Mouse (Mus musculus) brain, embryonic 14.5 days (tissue): ENCODE data around the gene Fignl1.

Experiments
- CTCF ChIP-seq: fragments of 200-500 bp; IDR thresholded peaks from 2 replicates; pipeline ENCODE4 v1.5.1; 2012; ENCODE audit warnings: inconsistent platforms, mild to moderate bottlenecking, moderate library complexity, borderline replicate concordance; ENCODE audit not compliant: insufficient read depth, insufficient read length; ENCODE audit errors: extremely low read depth
- POLR2A ChIP-seq: fragments of 200-500 bp; IDR thresholded peaks from 2 replicates; pipeline ENCODE4 v1.6.1; 2012; ENCODE audit warnings: mild to moderate bottlenecking, inconsistent platforms, borderline replicate concordance; ENCODE audit not compliant: poor library complexity, insufficient read depth, insufficient read length, severe bottlenecking; ENCODE audit errors: extremely low read depth

DNA sequence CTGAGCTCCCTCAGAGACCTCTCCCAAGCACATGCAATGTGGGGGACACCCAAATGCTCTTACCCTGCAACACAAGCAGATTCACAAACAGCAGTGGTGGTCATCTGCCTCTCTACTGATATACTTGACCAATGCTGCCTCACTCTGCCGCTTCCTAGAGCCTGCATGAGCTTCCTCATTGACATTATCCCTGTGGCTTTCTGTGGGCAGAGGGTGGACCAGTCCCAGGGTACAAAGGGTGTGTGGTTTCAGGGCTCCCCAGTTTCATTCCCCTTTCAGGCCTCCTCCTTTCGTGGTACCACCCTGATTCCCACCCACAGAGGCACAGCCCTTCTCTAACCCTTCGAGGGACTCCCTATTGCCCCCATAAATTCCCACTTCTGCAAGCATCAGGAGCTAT, 31.5 kb downstream of the Fignl1 start:
- TF ChIP-seq POLR2A (no peak), CTCF (no peak)
